Mouse (Mus musculus) heart, postnatal 0 days (tissue): ENCODE measurements at regions not wholly inside any gene's neighbourhood (a gene's known extent, or its start where the extent isn't known, plus 50 kb on each side); places are given as distances from the start of the nearest gene placed in this dataset.

Experiments used
- CTCF ChIP-seq: IDR thresholded peaks from 2 replicates; pipeline ENCODE4 v1.5.1; 2016; ENCODE audit warnings: antibody characterized with exemption, control low read depth, low read depth
- EP300 ChIP-seq: IDR thresholded peaks from 2 replicates; pipeline ENCODE4 v1.6.1; 2016; ENCODE audit warnings: antibody characterized with exemption, low read depth

DNA sequence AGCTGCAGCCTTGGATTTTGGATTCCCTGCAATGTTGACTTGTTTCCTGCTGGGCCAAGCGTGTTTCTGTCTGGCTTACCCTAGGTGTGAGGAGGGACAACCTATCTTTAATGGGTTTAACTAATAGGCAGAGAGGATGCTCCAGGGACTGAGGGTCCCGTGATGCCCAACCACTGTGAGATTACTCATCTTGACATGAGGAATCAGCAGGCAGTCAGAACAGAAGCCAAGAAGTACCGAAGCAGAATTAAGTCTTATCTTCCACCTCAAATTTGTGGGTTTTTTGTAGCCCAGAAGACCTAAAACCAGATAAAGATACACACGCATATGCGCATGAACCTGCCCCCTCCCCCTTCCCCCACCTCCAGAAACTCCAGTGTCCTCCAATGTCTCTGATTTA is 267.6 kb upstream of the BB014433 start:
- TF ChIP-seq CTCF (no peak), EP300 (no peak)
